Mouse (Mus musculus): ENCODE data around the gene Krt34. TPM values are rescaled to one million over a fixed set of nuclear protein-coding genes. Genes with fewer than 3 reads are reported as not detected.
A peak's percentile ranks its signal among the peaks of the same experiment; 100 is the strongest.

Krt34 gene
- polyA plus RNA-seq (2015; fragmentation: Nextera tagmentation; extraction: Ambion mirVana): not detected in 2 replicates

- WGBS: 81% methylated on average over 6 of the region's 6 CpGs
- H3K4me2 ChIP-seq: no peak within 1 kb of the TSS
- H3K27ac ChIP-seq: no peak within 1 kb of the TSS
- H3K9me3 ChIP-seq (replicated peaks): no peaks in the 10 kb centered on the region
- H3K27me3 ChIP-seq: no peaks in the 10 kb centered on the region
- H3K36me3 ChIP-seq: no peaks in the 10 kb centered on the region
- H3K9ac ChIP-seq: no peak within 1 kb of the TSS
- peaks cover 1% of the 10 kb centered on the region; the same call in 1 of the 2 replicates for H3K4me1 ChIP-seq (replicated peaks)
- ATAC-seq (replicated peaks; ENCODE audit: insufficient number of reproducible peaks, insufficient read depth, low FRiP score, low read depth): no peak
- no peak within 1 kb of the TSS for H3K4me3 ChIP-seq
Measured at GRCm38 (mm10) chr11:100041454-100041853, at the start of gene Krt34. Krt34 (minus strand) TSS chr11:100041554.

- Histone ChIP-seq H3K4me1 (replicated peaks) (no peaks in the 10 kb centered on the region), H3K4me2 (no peak overlapping the region), H3K9ac (no peak overlapping the region), H3K27ac (no peak overlapping the region), H3K4me3 (no peak overlapping the region), H3K9me3 (replicated peaks) (no peaks in the 10 kb centered on the region), H3K36me3 (no peaks in the 10 kb centered on the region), H3K27me3 (no peaks in the 10 kb centered on the region)
- WGBS: 63% methylated on average over 7 of the region's 7 CpGs
- no peak for ATAC-seq (replicated peaks; ENCODE audit: insufficient number of reproducible peaks, insufficient read depth, low FRiP score, low read depth)
Measured at GRCm38 (mm10) chr11:100088378-100089025, 47.1 kb upstream of the Krt34 start.

GRCm38 (mm10) chr11:100087861-100088260 lies 46.5 kb upstream of the Krt34 start, which contains the start of gene Krt32:
Krt32 (minus strand) TSS chr11:100088226.
- no peak within 1 kb of the TSS for H3K4me3 ChIP-seq
- 81% methylated on average over 10 of the region's 10 CpGs for WGBS
- H3K4me1 ChIP-seq (replicated peaks): no peaks in the 10 kb centered on the region
- H3K36me3 ChIP-seq: no peaks in the 10 kb centered on the region
- H3K9me3 ChIP-seq (replicated peaks): no peaks in the 10 kb centered on the region
- H3K27ac ChIP-seq: no peak within 1 kb of the TSS
- ATAC-seq (replicated peaks; ENCODE audit: insufficient number of reproducible peaks, insufficient read depth, low FRiP score, low read depth): no peak
- H3K4me2 ChIP-seq: no peak within 1 kb of the TSS
- H3K27me3 ChIP-seq: no peaks in the 10 kb centered on the region
- no peak within 1 kb of the TSS for H3K9ac ChIP-seq

GRCm38 (mm10) chr11:100073873-100074272 lies 32.5 kb upstream of the Krt34 start:
- no peak for ATAC-seq (replicated peaks; ENCODE audit: insufficient number of reproducible peaks, insufficient read depth, low FRiP score, low read depth)
- H3K4me2 ChIP-seq: no peak overlapping the region
- WGBS: 49% methylated on average over 1 of the region's 1 CpGs
- H3K4me1 ChIP-seq (replicated peaks): no peaks in the 10 kb centered on the region
- H3K27me3 ChIP-seq: no peaks in the 10 kb centered on the region
- no peak overlapping the region for H3K4me3 ChIP-seq
- H3K27ac ChIP-seq: no peak overlapping the region
- no peaks in the 10 kb centered on the region for H3K9me3 ChIP-seq (replicated peaks)
- no peak overlapping the region for H3K9ac ChIP-seq
- H3K36me3 ChIP-seq: no peaks in the 10 kb centered on the region

- ATAC-seq (replicated peaks; ENCODE audit: insufficient number of reproducible peaks, insufficient read depth, low FRiP score, low read depth): peak; percentile 47; the same call in 1 of the 2 replicates
- no peak overlapping the region for H3K27ac ChIP-seq
- H3K9ac ChIP-seq: no peak overlapping the region
- no peaks in the 10 kb centered on the region for H3K27me3 ChIP-seq
- no peaks in the 10 kb centered on the region for H3K36me3 ChIP-seq
- H3K9me3 ChIP-seq (replicated peaks): no peaks in the 10 kb centered on the region
- no peak overlapping the region for H3K4me2 ChIP-seq
- no peak overlapping the region for H3K4me3 ChIP-seq
- peaks cover 18% of the 10 kb centered on the region for H3K4me1 ChIP-seq (replicated peaks)
- 65% methylated on average over 17 of the region's 17 CpGs for WGBS
Measured at GRCm38 (mm10) chr11:100067293-100068036, 26.1 kb upstream of the Krt34 start.

- H3K27ac ChIP-seq: peak overlapping the region; percentile 37; the same call in 1 of the 2 replicates
- no peak for ATAC-seq (replicated peaks; ENCODE audit: insufficient number of reproducible peaks, insufficient read depth, low FRiP score, low read depth)
Measured at GRCm38 (mm10) chr11:100066236-100067010, 25.1 kb upstream of the Krt34 start.

GRCm38 (mm10) chr11:100058875-100059274 lies 17.5 kb upstream of the Krt34 start:
- WGBS: 76% methylated on average over 8 of the region's 8 CpGs

More at GRCm38 (mm10) chr11:100066236-100067010, 25.1 kb upstream of the Krt34 start:
- no peaks in the 10 kb centered on the region for H3K9me3 ChIP-seq (replicated peaks)
- no peak overlapping the region for H3K4me3 ChIP-seq
- 38% methylated on average over 12 of the region's 12 CpGs for WGBS
- no peak overlapping the region for H3K4me2 ChIP-seq
- H3K4me1 ChIP-seq (replicated peaks): peaks cover 18% of the 10 kb centered on the region
- no peak overlapping the region for H3K9ac ChIP-seq
- H3K27me3 ChIP-seq: no peaks in the 10 kb centered on the region
- H3K36me3 ChIP-seq: no peaks in the 10 kb centered on the region

GRCm38 (mm10) chr11:100055686-100056655 lies 14.6 kb upstream of the Krt34 start:
- Histone ChIP-seq H3K4me1 (replicated peaks) (no peaks in the 10 kb centered on the region), H3K27me3 (no peaks in the 10 kb centered on the region; the same call in 1 of the 2 replicates), H3K4me2 (no peak overlapping the region), H3K9me3 (replicated peaks) (no peaks in the 10 kb centered on the region), H3K4me3 (no peak overlapping the region), H3K9ac (no peak overlapping the region), H3K36me3 (no peaks in the 10 kb centered on the region), H3K27ac (no peak overlapping the region)
- no peak for ATAC-seq (replicated peaks; ENCODE audit: insufficient number of reproducible peaks, insufficient read depth, low FRiP score, low read depth)
- WGBS: 57% methylated on average over 9 of the region's 9 CpGs

More at GRCm38 (mm10) chr11:100058875-100059274, 17.5 kb upstream of the Krt34 start:
- no peaks in the 10 kb centered on the region for H3K4me1 ChIP-seq (replicated peaks)
- no peak overlapping the region for H3K27ac ChIP-seq
- no peak for ATAC-seq (replicated peaks; ENCODE audit: insufficient number of reproducible peaks, insufficient read depth, low FRiP score, low read depth)
- no peak overlapping the region for H3K4me3 ChIP-seq
- no peak overlapping the region for H3K9ac ChIP-seq
- no peaks in the 10 kb centered on the region for H3K36me3 ChIP-seq
- H3K4me2 ChIP-seq: no peak overlapping the region
- no peaks in the 10 kb centered on the region for H3K27me3 ChIP-seq
- no peaks in the 10 kb centered on the region for H3K9me3 ChIP-seq (replicated peaks)

- WGBS: 63% methylated on average over 3 of the region's 3 CpGs
- Histone ChIP-seq H3K4me3 (no peak within 1 kb of the TSS), H3K9me3 (replicated peaks) (no peaks in the 10 kb centered on the region), H3K4me1 (replicated peaks) (peaks cover 7% of the 10 kb centered on the region), H3K36me3 (no peaks in the 10 kb centered on the region), H3K4me2 (no peak within 1 kb of the TSS), H3K27ac (no peak within 1 kb of the TSS), H3K9ac (no peak within 1 kb of the TSS), H3K27me3 (no peaks in the 10 kb centered on the region; the same call in 1 of the 2 replicates)
- no peak for ATAC-seq (replicated peaks; ENCODE audit: insufficient number of reproducible peaks, insufficient read depth, low FRiP score, low read depth)
Measured at GRCm38 (mm10) chr11:100050451-100050850, 9.1 kb upstream of the Krt34 start, which contains the start of gene Krt31. Krt31 (minus strand) TSS chr11:100050551.

- H3K4me2 ChIP-seq: no peak overlapping the region
- H3K4me1 ChIP-seq (replicated peaks): peaks cover 7% of the 10 kb centered on the region
- no peaks in the 10 kb centered on the region; the same call in 1 of the 2 replicates for H3K27me3 ChIP-seq
- ATAC-seq (replicated peaks; ENCODE audit: insufficient number of reproducible peaks, insufficient read depth, low FRiP score, low read depth): no peak
- H3K9ac ChIP-seq: no peak overlapping the region
- WGBS: 61% methylated on average over 2 of the region's 2 CpGs
- no peak overlapping the region for H3K27ac ChIP-seq
- H3K4me3 ChIP-seq: no peak overlapping the region
- H3K9me3 ChIP-seq (replicated peaks): no peaks in the 10 kb centered on the region
- H3K36me3 ChIP-seq: no peaks in the 10 kb centered on the region
Measured at GRCm38 (mm10) chr11:100047193-100047592, 5.8 kb upstream of the Krt34 start.

All from heart, embryonic 15.5 days (tissue).